Mouse (Mus musculus): ENCODE data around the gene Cactin.

Cactin gene

DNA sequence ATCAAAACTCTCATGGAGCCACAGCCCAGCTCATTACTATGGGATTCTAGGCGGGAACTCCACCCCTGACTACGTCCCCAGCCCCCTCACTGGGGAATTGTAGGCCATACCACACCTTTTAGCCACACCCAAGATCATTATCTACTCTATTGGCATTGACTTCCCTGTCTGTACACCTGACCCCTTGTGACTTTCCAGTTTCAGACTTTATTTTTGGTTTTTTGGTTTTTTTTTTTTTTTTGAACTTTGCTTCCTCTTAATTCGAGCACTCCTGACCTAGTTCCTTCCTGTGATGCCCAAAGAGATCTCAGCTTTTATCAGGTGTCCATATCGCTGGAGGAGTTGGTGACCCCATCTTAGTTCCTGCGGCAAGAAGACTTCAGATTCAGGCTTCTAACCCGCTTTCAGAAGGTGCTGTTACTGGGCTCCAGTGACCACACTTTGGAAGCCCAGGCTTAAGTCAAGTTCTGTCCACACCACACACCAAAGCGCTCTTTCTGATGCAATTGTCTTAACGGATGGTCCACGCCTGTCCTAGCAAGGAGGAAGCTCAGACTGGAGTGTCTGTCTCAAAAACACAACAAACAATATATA lies 29.3 kb upstream of the Cactin start, which contains the start of gene Tjp3:
Gene Tjp3 (minus strand): TSS at position 71 of the 594 bp plus-strand sequence.
- Histone ChIP-seq H3K36me3 (ENCODE audit: control insufficient read depth, insufficient read depth, low read length, poor library complexity, severe bottlenecking) (no peaks in the 10 kb centered on the region), H3K27me3 (ENCODE audit: control insufficient read depth, insufficient read depth, low read length, poor library complexity, severe bottlenecking) (no peaks in the 10 kb centered on the region)
- peak; percentile 65 for DNase-seq (ENCODE audit: low read depth, low spot score)

- peak; percentile 100 for DNase-seq (ENCODE audit: low read depth, low spot score)
- Histone ChIP-seq H3K27me3 (ENCODE audit: control insufficient read depth, insufficient read depth, low read length, poor library complexity, severe bottlenecking) (no peaks in the 10 kb centered on the region), H3K36me3 (ENCODE audit: control insufficient read depth, insufficient read depth, low read length, poor library complexity, severe bottlenecking) (no peaks in the 10 kb centered on the region)
Observed at GRCm38 (mm10) chr10:81292554-81293333, 28.2 kb upstream of the Cactin start, which contains the start of gene Pip5k1c. Pip5k1c (plus strand) TSS chr10:81292963.

- Histone ChIP-seq H3K27me3 (ENCODE audit: control insufficient read depth, insufficient read depth, low read length, poor library complexity, severe bottlenecking) (no peaks in the 10 kb centered on the region), H3K36me3 (ENCODE audit: control insufficient read depth, insufficient read depth, low read length, poor library complexity, severe bottlenecking) (no peaks in the 10 kb centered on the region)
- no peak for DNase-seq (ENCODE audit: low read depth, low spot score)
Observed at GRCm38 (mm10) chr10:81293334-81294030, 27.4 kb upstream of the Cactin start.

GRCm38 (mm10) chr10:81294442-81294841 lies 26.5 kb upstream of the Cactin start:
- no peaks in the 10 kb centered on the region for H3K27me3 ChIP-seq (ENCODE audit: control insufficient read depth, insufficient read depth, low read length, poor library complexity, severe bottlenecking)
- H3K36me3 ChIP-seq (ENCODE audit: control insufficient read depth, insufficient read depth, low read length, poor library complexity, severe bottlenecking) = no peaks in the 10 kb centered on the region
- DNase-seq (ENCODE audit: low read depth, low spot score) = no peak

DNA sequence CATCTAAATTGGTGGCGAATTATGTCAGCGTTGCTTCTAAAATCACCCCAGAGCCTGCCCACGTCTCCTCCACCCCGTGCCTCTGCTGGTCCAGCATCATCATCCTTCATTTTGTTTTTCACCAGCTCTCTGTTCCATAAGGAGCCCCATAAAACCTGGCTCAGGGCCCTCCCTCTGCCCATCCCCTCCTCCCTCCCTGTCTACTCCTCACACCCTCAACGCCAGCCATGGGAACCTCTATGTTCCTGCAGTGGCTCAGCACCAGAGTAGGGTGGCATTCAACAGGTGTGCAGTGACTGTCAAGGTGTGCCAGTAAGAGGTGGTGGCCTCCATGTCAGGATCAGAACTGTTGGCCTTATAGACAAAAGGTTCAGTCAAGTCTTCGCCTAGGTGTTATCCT lies 25.7 kb upstream of the Cactin start:
- no peaks in the 10 kb centered on the region for H3K27me3 ChIP-seq (ENCODE audit: control insufficient read depth, insufficient read depth, low read length, poor library complexity, severe bottlenecking)
- no peaks in the 10 kb centered on the region for H3K36me3 ChIP-seq (ENCODE audit: control insufficient read depth, insufficient read depth, low read length, poor library complexity, severe bottlenecking)
- DNase-seq (ENCODE audit: low read depth, low spot score) = no peak

DNA sequence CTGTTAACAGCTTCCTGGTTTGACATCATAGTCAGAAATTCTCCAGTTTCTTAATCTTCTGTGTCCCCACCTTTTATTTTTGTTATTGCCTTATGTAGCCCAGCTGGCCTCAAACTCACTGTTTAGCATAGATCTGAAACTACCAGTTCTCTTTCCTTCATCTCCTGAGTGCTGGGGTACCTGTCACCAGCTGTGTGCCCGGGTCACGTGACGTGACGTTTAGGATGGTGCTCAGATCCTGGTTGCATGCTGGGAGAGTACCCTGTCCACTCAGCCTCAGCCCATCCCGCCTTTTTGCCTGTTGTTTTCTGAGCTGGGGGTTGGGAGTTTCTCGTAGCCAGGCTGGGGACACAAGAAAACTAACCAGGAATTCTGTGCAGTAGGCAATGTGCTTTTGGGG lies 23.7 kb upstream of the Cactin start:
- Histone ChIP-seq H3K27me3 (ENCODE audit: control insufficient read depth, insufficient read depth, low read length, poor library complexity, severe bottlenecking) (no peaks in the 10 kb centered on the region), H3K36me3 (ENCODE audit: control insufficient read depth, insufficient read depth, low read length, poor library complexity, severe bottlenecking) (no peaks in the 10 kb centered on the region)
- peak; percentile 80 for DNase-seq (ENCODE audit: low read depth, low spot score)

DNA sequence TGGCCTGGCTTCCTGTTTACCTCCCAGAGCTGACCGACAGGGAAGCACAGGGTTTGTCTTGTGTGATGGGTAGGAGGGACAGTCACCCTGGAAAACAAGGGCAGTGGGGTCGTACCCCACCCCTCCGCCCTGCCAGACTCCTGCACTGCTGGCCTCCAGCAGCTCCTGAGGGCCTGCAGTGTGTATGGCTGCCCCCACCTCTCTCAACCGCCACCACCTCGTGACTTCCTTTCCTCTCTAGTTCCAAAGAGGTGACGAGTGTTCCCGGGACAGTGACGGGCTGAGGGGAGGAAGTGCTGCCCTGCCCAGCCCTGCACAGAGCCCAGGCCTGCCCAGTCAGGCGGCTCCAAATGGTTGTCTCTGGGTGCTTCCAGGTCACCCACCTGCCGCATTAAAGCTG lies 23.1 kb upstream of the Cactin start:
- H3K36me3 ChIP-seq (ENCODE audit: control insufficient read depth, insufficient read depth, low read length, poor library complexity, severe bottlenecking) = no peaks in the 10 kb centered on the region
- peak; percentile 80 for DNase-seq (ENCODE audit: low read depth, low spot score)

DNA sequence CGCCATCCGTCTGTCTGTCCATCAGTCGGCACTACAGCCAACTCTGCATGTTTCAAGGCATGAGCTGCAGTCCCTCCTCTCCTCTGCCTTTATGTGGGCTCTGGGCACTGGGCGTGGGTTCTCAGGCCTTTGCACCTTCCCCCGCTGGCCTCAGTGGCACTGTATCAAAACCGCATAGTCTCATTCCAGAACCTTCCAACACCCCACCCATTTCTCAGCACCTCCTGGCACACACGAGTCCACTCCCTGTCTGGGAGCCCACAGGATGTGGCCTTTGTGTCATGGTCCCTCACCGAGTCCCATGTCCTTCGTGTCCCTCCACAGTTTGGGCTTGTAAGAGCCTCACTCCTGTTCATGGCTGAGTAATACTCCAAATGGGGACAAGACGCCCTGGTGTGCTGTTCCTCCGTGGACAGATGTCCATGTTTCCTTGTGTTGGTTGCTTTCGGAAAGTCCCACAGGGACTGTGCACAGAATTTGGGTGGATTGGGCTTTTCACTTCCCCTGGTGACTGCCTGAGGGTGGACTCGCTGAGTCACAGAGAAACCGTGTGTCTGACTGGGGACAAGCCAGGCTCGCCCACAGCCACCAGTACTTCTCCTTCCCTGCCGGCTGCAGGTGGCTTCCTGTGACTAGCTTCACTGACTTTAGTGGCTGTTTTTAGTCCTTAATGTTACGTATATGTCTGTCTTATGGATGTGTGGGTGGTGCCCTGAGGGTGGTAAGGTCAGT lies 22.4 kb upstream of the Cactin start:
- peak; percentile 85 for DNase-seq (ENCODE audit: low read depth, low spot score)
- Histone ChIP-seq H3K36me3 (ENCODE audit: control insufficient read depth, insufficient read depth, low read length, poor library complexity, severe bottlenecking) (no peaks in the 10 kb centered on the region), H3K27me3 (ENCODE audit: control insufficient read depth, insufficient read depth, low read length, poor library complexity, severe bottlenecking) (no peaks in the 10 kb centered on the region)

More for the DNA sequence above, 23.1 kb upstream of the Cactin start:
- H3K27me3 ChIP-seq (ENCODE audit: control insufficient read depth, insufficient read depth, low read length, poor library complexity, severe bottlenecking) = no peaks in the 10 kb centered on the region

- no peak for DNase-seq (ENCODE audit: low read depth, low spot score)
- no peaks in the 10 kb centered on the region for H3K27me3 ChIP-seq (ENCODE audit: control insufficient read depth, insufficient read depth, low read length, poor library complexity, severe bottlenecking)
- H3K36me3 ChIP-seq (ENCODE audit: control insufficient read depth, insufficient read depth, low read length, poor library complexity, severe bottlenecking) = no peaks in the 10 kb centered on the region
Observed at GRCm38 (mm10) chr10:81299585-81300351, 21.1 kb upstream of the Cactin start.

GRCm38 (mm10) chr10:81300352-81300907 lies 20.5 kb upstream of the Cactin start:
- DNase-seq (ENCODE audit: low read depth, low spot score) = no peak
- H3K27me3 ChIP-seq (ENCODE audit: control insufficient read depth, insufficient read depth, low read length, poor library complexity, severe bottlenecking) = no peaks in the 10 kb centered on the region
- H3K36me3 ChIP-seq (ENCODE audit: control insufficient read depth, insufficient read depth, low read length, poor library complexity, severe bottlenecking) = no peaks in the 10 kb centered on the region

DNA sequence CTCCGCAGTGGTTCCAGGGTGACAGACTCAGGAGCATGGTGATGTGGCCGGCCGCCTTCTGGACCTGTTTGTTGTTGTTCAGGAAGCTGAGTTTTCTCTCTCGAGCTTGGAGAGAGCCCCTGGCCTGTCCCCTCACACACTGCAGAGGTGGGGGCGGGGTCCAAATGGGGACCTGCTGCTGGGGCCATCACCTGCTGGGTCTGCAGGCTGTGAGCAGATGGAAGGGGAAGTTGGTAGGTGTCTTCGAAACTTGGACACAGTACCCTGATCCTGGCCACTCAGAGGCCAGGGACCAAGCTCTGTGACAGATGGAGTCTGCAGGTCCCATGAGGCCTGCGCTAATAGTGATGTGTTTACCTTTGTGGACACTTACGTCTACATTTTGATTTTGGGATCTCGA lies 19.6 kb upstream of the Cactin start:
- peak; percentile 61 for DNase-seq (ENCODE audit: low read depth, low spot score)
- no peaks in the 10 kb centered on the region for H3K36me3 ChIP-seq (ENCODE audit: control insufficient read depth, insufficient read depth, low read length, poor library complexity, severe bottlenecking)
- H3K27me3 ChIP-seq (ENCODE audit: control insufficient read depth, insufficient read depth, low read length, poor library complexity, severe bottlenecking) = no peaks in the 10 kb centered on the region

- DNase-seq (ENCODE audit: low read depth, low spot score) = no peak
- Histone ChIP-seq H3K27me3 (ENCODE audit: control insufficient read depth, insufficient read depth, low read length, poor library complexity, severe bottlenecking) (no peaks in the 10 kb centered on the region), H3K36me3 (ENCODE audit: control insufficient read depth, insufficient read depth, low read length, poor library complexity, severe bottlenecking) (no peaks in the 10 kb centered on the region)
Observed at GRCm38 (mm10) chr10:81302288-81302687, 18.6 kb upstream of the Cactin start.

- H3K36me3 ChIP-seq (ENCODE audit: control insufficient read depth, insufficient read depth, low read length, poor library complexity, severe bottlenecking) = peaks cover 3% of the 10 kb centered on the region; the same call in 1 of the 2 replicates
- no peaks in the 10 kb centered on the region for H3K27me3 ChIP-seq (ENCODE audit: control insufficient read depth, insufficient read depth, low read length, poor library complexity, severe bottlenecking)
- no peak for DNase-seq (ENCODE audit: low read depth, low spot score)
Observed at GRCm38 (mm10) chr10:81302781-81303218, 18.1 kb upstream of the Cactin start.

DNA sequence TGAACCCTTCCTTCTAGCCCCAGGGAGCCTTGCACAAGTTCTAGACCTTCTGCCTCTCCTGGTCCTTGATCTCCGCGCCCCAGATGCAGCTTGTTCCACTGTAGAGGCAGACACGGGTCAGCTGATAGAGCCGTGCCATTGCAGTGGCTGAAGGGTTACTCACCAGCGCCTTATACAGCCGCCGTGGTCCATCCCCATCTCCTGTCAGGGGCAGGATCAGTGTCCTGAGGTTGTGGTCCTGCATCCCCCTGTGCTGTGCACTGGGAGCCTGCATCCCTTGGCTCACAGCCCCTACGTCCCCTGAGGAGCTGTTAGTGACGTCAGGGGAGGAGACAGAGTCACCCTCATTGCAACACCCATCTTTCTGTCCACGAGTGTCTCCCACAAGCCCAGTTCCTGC lies 17.6 kb upstream of the Cactin start:
- no peak for DNase-seq (ENCODE audit: low read depth, low spot score)

More for the DNA sequence above, 17.6 kb upstream of the Cactin start:
- Histone ChIP-seq H3K27me3 (ENCODE audit: control insufficient read depth, insufficient read depth, low read length, poor library complexity, severe bottlenecking) (no peaks in the 10 kb centered on the region), H3K36me3 (ENCODE audit: control insufficient read depth, insufficient read depth, low read length, poor library complexity, severe bottlenecking) (peaks cover 5% of the 10 kb centered on the region; the same call in 1 of the 2 replicates)
